Mouse (Mus musculus) layer of hippocampus, adult 9-11 months (tissue): Measurements from ENCODE around the gene Cers6.

Experiments used
- DNase-seq: peaks from one replicate; pipeline ENCODE4 v3.0.0; 2022

Cers6 gene

DNA sequence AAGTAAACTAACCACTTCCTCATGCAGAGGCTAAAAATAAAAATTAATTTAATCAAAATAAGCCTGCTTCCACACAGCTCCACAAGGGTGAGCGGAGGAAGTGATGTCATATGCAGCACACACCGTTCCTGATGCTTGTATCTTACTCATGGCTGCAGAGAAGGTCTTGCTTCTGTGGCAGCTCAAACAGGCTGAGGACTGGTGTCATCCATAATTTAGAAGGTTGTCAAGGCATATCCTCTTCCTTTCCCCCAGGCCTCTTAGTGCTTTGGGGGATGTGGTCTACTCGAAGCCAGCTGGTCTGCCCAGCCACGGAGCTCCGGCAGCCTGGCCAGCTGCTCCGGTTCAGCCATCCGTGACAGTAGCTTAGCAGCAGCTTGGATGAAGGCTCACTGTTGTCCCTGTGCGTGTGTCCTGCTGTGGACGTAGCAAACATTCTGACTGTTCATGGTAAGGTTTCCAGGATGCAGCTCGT, 267.7 kb downstream of the Cers6 start:
- DNase-seq, result no peak

DNA sequence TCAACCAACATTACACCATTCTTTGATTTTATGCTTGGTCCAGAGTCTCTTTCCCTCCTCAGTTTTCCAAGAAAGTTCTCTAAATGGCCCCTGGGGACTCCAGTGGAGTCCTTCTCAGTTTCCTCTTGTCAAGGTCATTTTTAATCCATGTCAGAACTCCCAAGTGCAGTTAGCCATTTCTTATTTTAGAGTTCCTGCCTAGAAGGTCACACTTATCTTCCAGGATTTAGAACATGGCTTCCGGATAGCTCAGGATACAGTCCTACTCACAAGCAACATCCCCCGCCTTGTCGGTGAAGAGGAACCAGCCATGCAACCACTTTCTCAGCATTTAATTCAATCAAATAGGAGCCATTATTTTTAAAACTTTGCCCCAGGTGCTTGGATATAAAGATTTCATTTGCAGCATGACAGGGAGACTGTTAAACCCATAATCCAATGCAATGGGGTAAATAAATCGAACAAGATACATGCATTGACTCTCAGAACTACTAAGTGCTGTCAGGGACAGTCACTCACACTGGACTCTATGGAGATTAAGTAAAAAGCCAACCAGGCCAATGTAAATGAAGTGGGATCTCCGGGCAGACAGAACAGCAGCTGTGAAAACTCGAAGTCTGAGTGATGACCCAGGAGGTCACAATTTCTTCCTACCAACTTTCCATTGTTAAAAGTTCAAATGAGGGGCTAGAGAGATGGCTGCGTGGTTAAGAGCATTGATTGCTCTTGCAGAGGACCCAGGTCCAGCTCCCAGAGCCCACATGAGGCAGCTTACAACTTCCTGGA, 268.4 kb downstream of the Cers6 start:
- no peak for DNase-seq

DNA sequence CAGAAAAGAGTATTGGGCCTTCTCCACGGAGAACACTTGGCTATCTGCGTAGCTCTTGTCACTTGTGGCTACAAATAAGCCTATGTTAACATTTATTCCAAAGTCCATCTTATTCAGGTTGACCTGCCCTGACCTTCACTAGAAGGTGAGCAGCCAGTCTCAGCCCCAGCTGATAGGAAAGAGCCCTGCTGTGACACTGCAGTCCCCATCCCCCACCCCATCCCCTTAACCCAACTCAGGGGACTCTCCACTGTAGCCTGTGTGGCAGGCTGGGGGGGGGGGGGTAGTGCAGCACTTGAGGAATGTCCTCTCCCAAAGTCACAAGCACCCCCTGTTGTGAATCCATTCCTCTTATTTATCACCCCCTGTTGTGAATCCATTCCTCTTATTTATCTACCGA, 270.8 kb downstream of the Cers6 start:
- no peak for DNase-seq

DNA sequence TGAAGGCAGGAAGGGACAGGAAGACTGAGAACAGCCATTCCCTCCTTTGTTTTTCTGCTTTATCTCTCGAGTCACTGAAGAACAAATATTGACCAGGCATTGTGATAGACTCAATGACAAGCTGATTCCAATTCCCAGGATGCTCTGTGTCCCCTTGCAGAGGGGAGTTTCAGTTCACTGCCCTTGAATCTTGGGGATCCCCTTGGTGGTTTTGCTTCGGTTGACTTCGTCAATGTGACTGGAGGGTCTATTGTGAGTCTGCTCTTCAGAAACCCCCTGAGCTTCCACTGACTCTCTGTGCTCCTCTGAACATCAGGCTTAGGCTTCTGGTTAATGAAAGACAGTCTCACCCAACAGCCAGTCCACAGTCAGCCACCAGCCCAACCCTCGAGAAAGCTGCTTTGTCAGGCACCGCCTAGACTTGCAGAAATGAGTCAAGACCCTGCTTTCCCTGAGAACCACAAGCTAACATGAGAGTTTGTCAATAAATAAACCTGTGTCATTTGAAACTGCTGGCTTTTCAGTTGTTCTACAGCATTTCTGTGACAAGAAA, 271.3 kb downstream of the Cers6 start:
- no peak for DNase-seq

DNA sequence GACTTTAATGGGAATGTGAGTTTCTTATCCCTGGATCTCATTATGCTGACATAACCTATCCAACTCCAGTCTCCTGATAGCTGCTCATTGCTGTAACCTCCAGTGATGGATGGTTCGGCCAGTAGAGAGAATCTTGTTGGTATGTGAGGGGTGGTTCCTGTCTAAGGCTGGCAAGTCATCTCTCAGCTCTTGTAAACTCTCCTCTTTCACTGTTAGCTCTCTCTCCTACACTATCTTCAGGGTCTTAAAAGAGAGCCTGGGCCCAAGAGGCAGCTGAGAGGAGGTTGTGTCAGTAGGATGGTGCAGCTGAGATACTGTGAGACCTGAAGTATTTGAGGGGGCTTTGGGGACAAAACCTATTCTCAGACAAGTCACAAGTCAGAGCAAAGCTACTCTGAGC, 272.9 kb downstream of the Cers6 start:
- DNase-seq, result no peak

DNA sequence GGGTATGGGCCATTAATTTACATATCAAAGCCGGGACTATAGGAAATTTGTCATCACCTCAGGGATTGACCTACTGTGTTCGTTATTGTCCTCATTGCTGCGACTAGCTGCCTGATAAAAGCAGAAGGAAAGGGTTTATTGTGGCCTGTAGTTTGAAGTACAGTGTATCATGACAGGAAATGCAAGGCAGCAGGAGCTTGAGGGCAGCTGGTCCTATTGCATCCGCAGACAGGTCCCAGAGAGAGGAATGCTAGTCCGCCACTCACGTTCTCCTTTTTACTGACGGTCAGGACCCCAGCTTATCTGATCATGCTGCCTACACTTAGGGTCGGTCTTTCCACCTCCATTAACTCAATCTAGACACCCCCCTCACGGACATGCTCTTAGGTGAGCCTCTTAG, 273.7 kb downstream of the Cers6 start:
- DNase-seq, result no peak

DNA sequence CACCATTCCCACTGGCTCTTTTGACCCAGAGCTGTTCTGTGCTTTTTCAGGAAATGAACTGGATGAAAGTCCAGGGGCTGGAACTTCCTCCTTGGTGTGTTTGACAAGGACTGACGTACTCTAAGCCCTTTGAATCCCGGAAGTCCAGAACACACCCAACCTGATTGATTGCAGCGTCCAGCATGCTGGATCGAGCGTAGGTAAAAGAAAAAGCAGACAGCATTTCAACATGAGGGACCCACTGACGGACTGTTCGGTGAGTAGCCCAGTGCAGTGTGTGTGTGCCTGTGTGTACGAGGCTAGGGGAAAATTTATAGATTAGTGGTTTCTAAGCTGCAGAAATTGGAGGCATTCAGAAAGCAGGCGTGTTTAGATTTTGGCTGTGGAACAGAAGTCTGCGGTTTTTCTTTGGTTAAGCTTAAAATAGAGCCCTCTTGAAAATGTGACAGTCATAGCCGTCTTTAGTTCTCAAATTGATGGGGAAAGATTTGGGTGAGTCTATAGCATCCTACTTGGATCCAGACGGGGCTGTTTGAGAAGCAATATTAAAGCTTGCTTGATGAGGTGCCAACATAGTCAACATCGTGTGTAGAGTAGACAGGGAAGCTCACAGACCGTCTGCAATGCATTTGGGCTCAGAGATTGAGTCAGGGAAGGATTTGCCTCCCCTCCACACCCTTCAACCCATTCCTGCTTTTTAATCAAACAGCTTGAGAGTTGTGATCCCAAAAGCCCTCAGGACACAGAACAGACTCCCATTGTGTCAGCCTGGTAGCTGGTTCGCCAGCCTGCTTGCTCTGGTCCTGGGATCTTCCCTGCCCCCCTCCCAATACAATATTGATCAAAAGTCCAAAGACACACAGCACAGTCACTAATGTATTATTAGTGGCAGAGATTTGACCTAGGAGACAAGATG, 274.7 kb downstream of the Cers6 start, which contains the start of gene Nostrin:
Nostrin (plus strand) TSS at position 140 of the 916 bp plus-strand sequence.
- DNase-seq, result no peak

DNA sequence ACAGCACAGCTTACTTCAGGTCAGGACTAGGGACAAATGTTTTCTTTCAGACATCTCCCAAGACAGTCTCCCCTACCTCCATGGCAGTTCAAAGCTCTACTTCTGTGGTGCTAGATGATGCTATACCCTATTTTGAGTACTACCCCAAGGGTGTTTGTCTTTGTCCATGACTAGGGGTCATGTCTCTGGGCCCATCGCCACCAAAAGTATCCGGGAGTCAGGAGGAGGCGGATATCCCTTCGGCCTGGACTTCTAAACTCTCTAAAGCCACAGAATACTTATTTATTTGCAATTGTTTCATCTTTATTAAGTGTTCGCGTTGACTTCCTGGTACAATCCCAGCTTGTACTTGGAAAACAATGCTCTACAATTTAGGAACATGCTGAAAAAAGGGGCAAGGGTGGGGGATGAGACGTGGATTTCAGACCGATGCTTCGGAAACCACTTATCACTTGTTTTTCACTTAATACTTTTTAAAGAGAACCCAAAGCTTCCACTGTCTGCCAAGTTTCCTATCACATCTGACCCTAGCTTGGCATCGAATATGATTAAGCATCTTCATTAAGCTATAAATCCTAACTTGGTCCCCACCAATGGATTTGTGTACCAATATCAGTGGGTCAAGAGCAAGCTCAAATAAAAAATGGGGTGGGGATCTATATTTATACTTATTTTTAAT, 276.3 kb downstream of the Cers6 start:
- no peak for DNase-seq

DNA sequence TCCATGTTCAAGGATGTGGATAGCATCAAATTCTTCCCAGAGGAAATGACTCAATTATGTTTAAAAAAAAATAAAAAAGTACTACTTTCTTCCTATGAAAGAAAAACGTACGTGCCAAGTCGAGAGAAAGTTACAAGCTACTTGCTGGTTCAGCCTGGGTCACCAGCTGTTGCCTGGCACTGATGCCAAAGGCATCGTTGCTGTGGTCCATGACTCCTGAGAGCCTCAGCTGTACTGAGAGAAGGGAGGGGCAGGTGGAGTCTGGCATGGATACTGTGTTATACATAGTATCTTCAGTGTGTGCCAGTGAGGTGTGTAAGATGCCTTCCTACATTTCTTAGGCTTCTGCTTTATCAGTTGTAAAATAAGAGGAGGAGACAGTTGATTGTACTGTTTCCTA, 277.5 kb downstream of the Cers6 start:
- no peak for DNase-seq

DNA sequence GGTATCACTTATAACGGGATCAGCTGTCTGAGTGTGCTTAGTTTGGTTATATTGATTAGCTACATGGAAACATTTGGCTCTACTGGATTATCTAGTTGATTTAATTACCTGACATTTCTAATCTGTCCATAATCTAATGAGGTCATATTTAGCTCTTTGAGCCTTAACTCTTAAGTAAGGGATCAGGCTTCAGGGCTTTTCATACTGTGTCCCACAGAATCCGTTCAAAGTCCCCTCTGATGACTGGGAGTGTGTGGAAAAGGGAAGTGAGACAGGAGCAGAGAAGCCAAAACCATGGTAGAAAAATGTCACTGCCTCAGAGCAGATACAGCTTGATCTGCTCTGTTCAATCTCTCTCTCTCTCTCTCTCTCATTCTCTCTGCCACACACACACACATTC, 279.0 kb downstream of the Cers6 start:
- DNase-seq, result no peak

DNA sequence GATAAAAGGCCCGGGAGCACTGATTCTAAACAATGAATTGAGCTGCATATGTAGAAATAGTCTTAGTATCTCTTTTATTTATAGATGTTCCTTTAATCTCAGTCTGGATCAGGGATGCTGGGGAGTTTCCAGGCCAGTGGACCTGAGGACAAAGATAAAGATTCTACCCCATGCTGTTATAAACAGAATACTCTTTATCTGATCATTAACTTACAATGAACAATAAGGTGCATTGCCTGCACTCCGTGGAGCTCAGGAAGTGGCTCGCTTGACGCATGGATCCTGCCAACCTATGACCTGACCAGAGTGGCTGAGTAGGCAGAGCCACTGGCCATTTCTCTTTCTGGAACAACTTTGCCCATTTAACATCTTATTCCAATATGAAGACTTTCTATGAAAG, 279.6 kb downstream of the Cers6 start:
- no peak for DNase-seq

DNA sequence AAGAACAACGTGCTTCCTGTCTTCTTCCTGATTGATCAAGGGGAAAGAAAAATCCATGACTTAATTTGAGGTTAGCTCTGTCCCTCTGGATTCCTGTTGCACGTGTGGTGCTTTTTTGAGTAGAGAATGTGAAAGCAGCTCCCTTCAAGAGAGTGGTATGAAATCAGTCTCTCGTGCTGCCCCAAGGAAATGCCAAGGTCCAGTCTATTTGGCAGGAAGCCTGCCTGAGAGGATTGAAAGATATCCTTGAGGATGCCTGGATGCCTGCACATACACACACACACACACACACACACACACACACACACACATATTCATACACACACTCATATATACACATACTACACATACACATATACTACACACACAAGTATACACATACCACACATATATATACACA, 287.4 kb downstream of the Cers6 start:
- no peak for DNase-seq

DNA sequence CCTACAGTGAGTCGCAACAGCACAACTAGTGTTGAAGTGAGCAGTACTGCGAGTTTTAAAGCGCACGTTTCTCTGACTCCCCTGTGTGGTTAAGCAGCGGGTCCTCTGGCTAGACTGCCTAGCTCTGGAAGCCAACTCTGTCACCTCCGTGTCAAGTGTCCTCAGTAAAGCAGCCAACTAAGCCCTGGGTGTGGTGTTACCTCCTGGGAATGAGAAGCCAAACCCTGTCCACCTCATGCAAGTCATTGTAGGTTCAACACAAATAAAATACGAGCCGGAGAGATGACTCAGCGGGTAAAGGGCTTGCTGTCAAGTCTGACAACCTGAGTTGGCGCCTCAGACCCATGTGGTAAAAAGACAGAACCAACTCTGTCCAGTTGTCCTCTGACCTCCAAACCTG, 287.9 kb downstream of the Cers6 start:
- DNase-seq, result no peak

DNA sequence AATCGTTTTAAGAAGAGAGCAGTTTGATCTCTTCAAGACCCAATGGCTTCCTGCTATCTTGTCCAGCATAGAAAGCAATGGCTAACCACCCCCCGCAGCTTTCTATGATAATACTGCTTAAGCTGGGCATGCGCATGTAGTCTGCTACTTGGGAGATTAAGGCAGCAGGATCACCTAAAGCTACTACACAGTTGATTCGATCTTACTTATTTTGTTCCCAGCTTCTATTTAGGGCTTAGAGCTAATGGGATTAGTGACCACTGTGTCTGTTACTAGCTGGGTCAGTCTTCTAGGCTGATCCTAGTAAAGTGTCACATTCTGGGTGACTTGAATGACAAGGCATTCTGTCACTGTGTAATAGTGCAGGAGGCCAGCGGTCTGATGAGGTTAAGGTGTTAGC, 289.6 kb downstream of the Cers6 start:
- DNase-seq, result no peak

DNA sequence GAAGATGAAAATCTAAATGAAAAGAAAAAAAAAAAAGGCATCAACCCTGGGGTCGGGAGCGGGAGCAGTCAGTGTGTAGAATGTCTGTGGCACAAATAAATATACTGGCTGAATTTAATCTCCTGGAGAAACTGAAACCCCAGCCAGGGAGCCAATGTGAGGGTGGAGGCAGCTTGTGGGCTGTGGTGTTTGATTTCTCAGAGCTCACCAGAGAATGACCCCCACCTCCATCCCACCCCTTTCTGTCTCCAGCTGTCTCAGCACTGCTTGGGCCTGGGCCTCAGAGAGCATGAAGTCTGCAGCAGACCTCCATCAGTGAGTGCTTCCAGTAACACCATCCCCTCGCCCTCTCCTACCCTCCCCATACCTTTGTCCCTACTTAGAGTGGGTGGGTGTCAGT, 294.6 kb downstream of the Cers6 start:
- DNase-seq, result no peak

DNA sequence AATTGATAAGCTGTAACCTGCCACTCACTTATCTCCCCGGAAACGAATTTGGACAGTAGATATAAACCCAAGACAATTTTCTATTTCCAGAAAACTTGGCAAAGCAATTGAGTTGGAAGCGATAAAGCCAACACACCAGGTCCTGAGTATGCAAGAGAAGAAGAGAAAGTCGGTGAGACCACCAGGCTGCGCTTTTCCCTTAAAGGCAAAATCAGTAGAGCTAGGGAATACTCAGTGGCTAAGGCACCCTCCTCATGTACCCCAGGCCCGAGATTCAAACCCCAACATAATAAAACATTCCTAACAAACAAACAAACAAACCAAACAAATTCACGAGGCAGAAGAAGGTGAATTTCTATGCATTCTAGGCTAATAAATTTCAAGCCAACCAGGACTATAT, 295.0 kb downstream of the Cers6 start:
- DNase-seq, result no peak

DNA sequence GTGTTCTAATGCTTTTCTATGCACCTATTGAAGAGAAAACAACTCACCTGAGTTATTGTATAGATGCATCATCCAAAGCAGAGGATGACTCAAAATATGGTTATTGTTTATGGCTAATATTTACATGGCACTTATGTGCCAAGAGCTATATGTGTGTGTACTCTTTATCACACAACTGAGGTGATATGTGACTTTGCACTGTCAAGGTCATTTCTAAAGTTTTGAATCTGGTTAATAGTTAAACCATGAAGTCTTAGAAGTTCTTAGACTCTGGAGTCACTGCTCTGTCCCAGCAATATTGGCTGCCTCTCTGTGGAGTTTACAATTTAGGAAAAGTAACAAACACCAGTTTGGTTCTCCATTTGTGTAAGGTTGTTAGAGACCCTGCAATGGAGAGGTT, 297.7 kb downstream of the Cers6 start:
- DNase-seq, result no peak
